Mouse (Mus musculus): ENCODE measurements around the gene Dgkb. TPM values are rescaled to one million over a fixed set of nuclear protein-coding genes. Genes with fewer than 3 reads are reported as not detected.

Gene Dgkb
- polyA plus RNA-seq, 1 experiment from 2014 or later: 0.73 TPM

- ATAC-seq (ENCODE audit: insufficient number of reproducible peaks, insufficient read depth, low FRiP score, low TSS enrichment, low read depth): no peak
- 70% methylated on average over 1 of the region's 1 CpGs for WGBS
- H3K27ac ChIP-seq: no peak overlapping the region
Observed at GRCm38 (mm10) chr12:38508195-38508594, 690.7 kb downstream of the Dgkb start.

GRCm38 (mm10) chr12:38545431-38545830, 727.9 kb downstream of the Dgkb start:
- no peak for ATAC-seq (ENCODE audit: insufficient number of reproducible peaks, insufficient read depth, low FRiP score, low TSS enrichment, low read depth)
- Histone ChIP-seq H3K36me3 (no peaks in the 10 kb centered on the region), H3K27ac (no peak overlapping the region), H3K4me2 (no peak overlapping the region), H3K9ac (no peak overlapping the region), H3K4me1 (no peaks in the 10 kb centered on the region), H3K4me3 (no peak overlapping the region), H3K27me3 (no peaks in the 10 kb centered on the region), H3K9me3 (no peaks in the 10 kb centered on the region)
- WGBS: 65% methylated on average over 4 of the region's 4 CpGs

More at GRCm38 (mm10) chr12:38508195-38508594, 690.7 kb downstream of the Dgkb start:
- Histone ChIP-seq H3K9me3 (no peaks in the 10 kb centered on the region), H3K4me3 (no peak overlapping the region), H3K4me1 (no peaks in the 10 kb centered on the region), H3K9ac (no peak overlapping the region), H3K4me2 (no peak overlapping the region), H3K27me3 (no peaks in the 10 kb centered on the region), H3K36me3 (no peaks in the 10 kb centered on the region)

- no peak overlapping the region for H3K27ac ChIP-seq
- no peak for ATAC-seq (ENCODE audit: insufficient number of reproducible peaks, insufficient read depth, low FRiP score, low TSS enrichment, low read depth)
- no peak overlapping the region for H3K9ac ChIP-seq
- H3K4me1 ChIP-seq: no peaks in the 10 kb centered on the region
- no peak overlapping the region for H3K4me2 ChIP-seq
- no peaks in the 10 kb centered on the region for H3K27me3 ChIP-seq
- no peaks in the 10 kb centered on the region for H3K9me3 ChIP-seq
- H3K36me3 ChIP-seq: no peaks in the 10 kb centered on the region
- no peak overlapping the region for H3K4me3 ChIP-seq
- 79% methylated on average over 6 of the region's 6 CpGs for WGBS
Observed at GRCm38 (mm10) chr12:38577141-38577540, 759.6 kb downstream of the Dgkb start.

GRCm38 (mm10) chr12:38579191-38579817, 761.8 kb downstream of the Dgkb start:
- no peaks in the 10 kb centered on the region for H3K9me3 ChIP-seq
- no peak overlapping the region for H3K4me3 ChIP-seq
- no peaks in the 10 kb centered on the region for H3K36me3 ChIP-seq
- 61% methylated on average over 5 of the region's 5 CpGs for WGBS
- no peak overlapping the region for H3K9ac ChIP-seq
- H3K27me3 ChIP-seq: no peaks in the 10 kb centered on the region
- no peaks in the 10 kb centered on the region for H3K4me1 ChIP-seq
- no peak for ATAC-seq (ENCODE audit: insufficient number of reproducible peaks, insufficient read depth, low FRiP score, low TSS enrichment, low read depth)
- no peak overlapping the region for H3K27ac ChIP-seq
- no peak overlapping the region for H3K4me2 ChIP-seq

GRCm38 (mm10) chr12:38586368-38586865, 768.9 kb downstream of the Dgkb start:
- H3K9me3 ChIP-seq: no peaks in the 10 kb centered on the region
- no peak for ATAC-seq (ENCODE audit: insufficient number of reproducible peaks, insufficient read depth, low FRiP score, low TSS enrichment, low read depth)
- WGBS: 73% methylated on average over 4 of the region's 4 CpGs
- no peaks in the 10 kb centered on the region for H3K27me3 ChIP-seq
- no peak overlapping the region for H3K4me2 ChIP-seq
- H3K36me3 ChIP-seq: no peaks in the 10 kb centered on the region
- no peak overlapping the region for H3K9ac ChIP-seq
- H3K4me1 ChIP-seq: no peaks in the 10 kb centered on the region
- H3K4me3 ChIP-seq: no peak overlapping the region
- no peak overlapping the region for H3K27ac ChIP-seq

- ATAC-seq (ENCODE audit: insufficient number of reproducible peaks, insufficient read depth, low FRiP score, low TSS enrichment, low read depth): no peak
- Histone ChIP-seq H3K4me2 (no peak overlapping the region), H3K4me1 (no peaks in the 10 kb centered on the region), H3K27me3 (no peaks in the 10 kb centered on the region), H3K4me3 (no peak overlapping the region), H3K27ac (no peak overlapping the region), H3K9me3 (no peaks in the 10 kb centered on the region), H3K36me3 (no peaks in the 10 kb centered on the region), H3K9ac (no peak overlapping the region)
Observed at GRCm38 (mm10) chr12:38589951-38590350, 772.4 kb downstream of the Dgkb start.

- no peak for ATAC-seq (ENCODE audit: insufficient number of reproducible peaks, insufficient read depth, low FRiP score, low TSS enrichment, low read depth)
- Histone ChIP-seq H3K4me1 (no peaks in the 10 kb centered on the region), H3K9me3 (no peaks in the 10 kb centered on the region), H3K27ac (no peak overlapping the region), H3K27me3 (no peaks in the 10 kb centered on the region), H3K9ac (no peak overlapping the region), H3K4me3 (no peak overlapping the region), H3K36me3 (no peaks in the 10 kb centered on the region), H3K4me2 (no peak overlapping the region)
- WGBS: 89% methylated on average over 2 of the region's 2 CpGs
Observed at GRCm38 (mm10) chr12:38593653-38594052, 776.1 kb downstream of the Dgkb start.

GRCm38 (mm10) chr12:38594055-38594454, 776.5 kb downstream of the Dgkb start:
- Histone ChIP-seq H3K4me1 (no peaks in the 10 kb centered on the region), H3K4me3 (no peak overlapping the region), H3K36me3 (no peaks in the 10 kb centered on the region), H3K4me2 (no peak overlapping the region), H3K9ac (no peak overlapping the region), H3K27me3 (no peaks in the 10 kb centered on the region), H3K9me3 (no peaks in the 10 kb centered on the region), H3K27ac (no peak overlapping the region)
- WGBS: 53% methylated on average over 3 of the region's 3 CpGs
- no peak for ATAC-seq (ENCODE audit: insufficient number of reproducible peaks, insufficient read depth, low FRiP score, low TSS enrichment, low read depth)

- Histone ChIP-seq H3K27ac (no peak overlapping the region), H3K9ac (no peak overlapping the region), H3K36me3 (no peaks in the 10 kb centered on the region), H3K9me3 (no peaks in the 10 kb centered on the region), H3K4me1 (no peaks in the 10 kb centered on the region), H3K4me3 (no peak overlapping the region), H3K27me3 (no peaks in the 10 kb centered on the region), H3K4me2 (no peak overlapping the region)
- 52% methylated on average over 7 of the region's 7 CpGs for WGBS
- ATAC-seq (ENCODE audit: insufficient number of reproducible peaks, insufficient read depth, low FRiP score, low TSS enrichment, low read depth): no peak
Observed at GRCm38 (mm10) chr12:38596416-38597062, 779.0 kb downstream of the Dgkb start.

- Histone ChIP-seq H3K27ac (no peak overlapping the region), H3K4me1 (no peaks in the 10 kb centered on the region), H3K36me3 (no peaks in the 10 kb centered on the region), H3K9me3 (no peaks in the 10 kb centered on the region), H3K4me3 (no peak overlapping the region), H3K27me3 (no peaks in the 10 kb centered on the region), H3K4me2 (no peak overlapping the region), H3K9ac (no peak overlapping the region)
- ATAC-seq (ENCODE audit: insufficient number of reproducible peaks, insufficient read depth, low FRiP score, low TSS enrichment, low read depth): no peak
- WGBS: 38% methylated on average over 2 of the region's 2 CpGs
Observed at GRCm38 (mm10) chr12:38598096-38598495, 780.6 kb downstream of the Dgkb start.

GRCm38 (mm10) chr12:38600165-38600845, 782.8 kb downstream of the Dgkb start:
- no peak for ATAC-seq (ENCODE audit: insufficient number of reproducible peaks, insufficient read depth, low FRiP score, low TSS enrichment, low read depth)
- no peak overlapping the region for H3K4me2 ChIP-seq
- no peak overlapping the region for H3K4me3 ChIP-seq
- no peaks in the 10 kb centered on the region for H3K9me3 ChIP-seq
- H3K27ac ChIP-seq: no peak overlapping the region
- WGBS: 88% methylated on average over 3 of the region's 3 CpGs
- no peaks in the 10 kb centered on the region for H3K36me3 ChIP-seq
- no peaks in the 10 kb centered on the region for H3K27me3 ChIP-seq
- no peaks in the 10 kb centered on the region for H3K4me1 ChIP-seq
- no peak overlapping the region for H3K9ac ChIP-seq

GRCm38 (mm10) chr12:38608104-38608503, 790.6 kb downstream of the Dgkb start:
- no peaks in the 10 kb centered on the region for H3K4me1 ChIP-seq
- H3K27ac ChIP-seq: no peak overlapping the region
- no peak overlapping the region for H3K9ac ChIP-seq
- 70% methylated on average over 1 of the region's 1 CpGs for WGBS
- no peak overlapping the region for H3K4me3 ChIP-seq
- no peaks in the 10 kb centered on the region for H3K27me3 ChIP-seq
- no peaks in the 10 kb centered on the region for H3K36me3 ChIP-seq
- no peaks in the 10 kb centered on the region for H3K9me3 ChIP-seq
- H3K4me2 ChIP-seq: no peak overlapping the region
- ATAC-seq (ENCODE audit: insufficient number of reproducible peaks, insufficient read depth, low FRiP score, low TSS enrichment, low read depth): no peak

All from embryonic facial prominence, embryonic 13.5 days (tissue).